Mouse (Mus musculus) naive thymus-derived CD4-positive, alpha-beta T cell, adult 2 months (primary cell): ENCODE results near the gene 1700049E17Rik1.
"Not testable (repeated sequence)": the region's sequence is repeated elsewhere in the genome, so short reads cannot be mapped to it uniquely, and the experiment has no call there.

Experiments used
- DNase-seq: peaks from one replicate; pipeline ENCODE4 v3.0.0-alpha.2; 2011; ENCODE audit warnings: low read depth

The 1700049E17Rik1 gene

DNA sequence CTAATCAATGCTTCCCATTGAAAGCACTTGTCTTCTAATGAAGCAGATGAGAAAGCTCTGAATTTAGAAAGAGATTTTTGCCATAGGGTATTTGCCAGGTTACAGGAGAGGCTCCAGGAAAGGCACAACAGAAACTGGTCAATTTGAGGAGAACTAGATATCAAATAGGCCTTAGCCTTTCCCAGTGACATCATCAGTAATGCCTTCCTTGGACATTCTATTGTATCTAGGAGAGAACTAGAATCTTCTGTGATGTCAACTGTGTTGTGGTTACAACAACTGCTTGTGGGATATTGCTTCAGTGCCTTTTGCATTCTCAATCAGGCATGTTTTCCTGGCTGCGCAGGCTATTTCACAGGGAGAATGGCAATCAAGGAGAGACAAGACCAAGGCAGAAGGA, at the start of gene 1700049E17Rik1:
Gene 1700049E17Rik1 (plus strand): TSS at position 301 of the 400 bp plus-strand sequence.
- not testable (repeated sequence) for DNase-seq

- DNase-seq = not testable (repeated sequence)
Measured at GRCm38 (mm10) chr14:41907190-41907589, 17.6 kb upstream of the 1700049E17Rik1 start, which contains the start of gene Gm7980. Gene Gm7980 (minus strand): TSS chr14:41907290.

- DNase-seq = not testable (repeated sequence)
Measured at GRCm38 (mm10) chr14:41943695-41944094, 18.9 kb downstream of the 1700049E17Rik1 start, which contains the start of gene 1700024B05Rik. Gene 1700024B05Rik (plus strand): TSS chr14:41943995.

DNA sequence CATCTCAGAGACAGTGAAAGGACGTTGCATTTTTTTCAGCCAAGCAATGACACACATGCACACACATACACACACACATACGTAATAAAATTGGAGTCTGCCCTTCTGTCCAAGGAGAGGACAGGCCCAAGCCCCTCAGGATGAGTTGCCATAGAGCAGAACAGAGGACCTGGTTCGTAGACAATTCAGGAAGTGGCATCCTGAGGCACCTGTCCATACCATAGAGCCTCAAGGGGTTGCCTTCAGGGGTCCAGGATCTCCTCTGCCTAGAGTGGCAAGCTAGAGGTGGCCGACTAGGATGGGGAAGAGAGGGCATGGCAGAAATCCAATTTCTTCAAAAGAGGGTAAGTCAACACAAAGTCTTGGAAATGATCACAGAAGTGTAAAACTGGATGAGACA, 39.3 kb downstream of the 1700049E17Rik1 start:
- DNase-seq = not testable (repeated sequence)

DNA sequence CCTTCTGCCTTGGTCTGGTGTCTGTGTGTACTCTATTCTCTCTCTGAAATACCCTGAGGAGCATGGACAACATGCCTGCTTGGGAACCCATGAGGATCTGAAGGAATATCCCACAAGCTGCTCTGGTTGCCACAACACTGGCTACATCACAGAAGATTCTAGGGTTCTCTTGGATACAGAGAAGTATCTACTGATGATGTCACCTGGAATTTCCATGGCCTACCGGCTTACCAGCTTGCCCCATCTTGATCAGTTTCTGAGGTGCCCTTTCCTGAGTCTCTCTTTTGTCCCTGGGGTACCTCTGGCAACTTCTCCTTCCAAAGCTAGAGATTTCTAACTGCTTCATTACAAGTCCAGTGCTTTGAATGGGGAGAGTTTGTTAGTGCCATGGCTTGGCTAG, 43.1 kb downstream of the 1700049E17Rik1 start, which contains the start of gene Gm6401:
Gene Gm6401 (minus strand): TSS at position 101 of the 400 bp plus-strand sequence.
- not testable (repeated sequence) for DNase-seq

DNA sequence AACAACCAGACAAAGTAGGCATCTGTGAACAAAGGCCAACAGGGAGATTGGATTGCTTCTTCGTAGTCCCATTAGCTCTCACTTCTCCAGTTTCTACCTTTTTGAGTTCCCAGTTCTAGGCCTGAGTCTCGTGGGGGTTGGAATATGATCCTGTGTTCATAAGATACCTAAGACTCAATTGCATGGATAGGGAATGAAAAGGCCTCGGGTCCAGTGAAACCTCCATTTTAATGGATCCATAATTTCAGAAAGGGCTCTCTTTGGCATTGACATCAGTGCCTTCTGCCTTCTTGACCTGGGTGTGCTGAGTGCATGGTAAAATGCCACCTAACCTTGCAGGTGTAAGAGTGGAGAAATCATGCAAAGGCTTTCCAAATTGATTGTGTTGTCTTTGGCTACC, 43.8 kb downstream of the 1700049E17Rik1 start:
- DNase-seq = not testable (repeated sequence)
